Mouse (Mus musculus) kidney, adult 2 months (tissue): ENCODE results near the gene Ctrc.

Experiments
- CTCF ChIP-seq: fragments of 200-500 bp; conservative IDR thresholded peaks from 2 replicates; pipeline ENCODE4 v1.5.1; 2011; ENCODE audit warnings: low read depth, mild to moderate bottlenecking, control low read depth, low read length, moderate library complexity, mixed read lengths; ENCODE audit not compliant: insufficient read depth, insufficient read length
- POLR2A ChIP-seq: fragments of 200-500 bp; IDR thresholded peaks from one replicate; pipeline ENCODE4 v1.6.1; 2011; ENCODE audit warnings: low read depth, low read length, control low read depth

DNA sequence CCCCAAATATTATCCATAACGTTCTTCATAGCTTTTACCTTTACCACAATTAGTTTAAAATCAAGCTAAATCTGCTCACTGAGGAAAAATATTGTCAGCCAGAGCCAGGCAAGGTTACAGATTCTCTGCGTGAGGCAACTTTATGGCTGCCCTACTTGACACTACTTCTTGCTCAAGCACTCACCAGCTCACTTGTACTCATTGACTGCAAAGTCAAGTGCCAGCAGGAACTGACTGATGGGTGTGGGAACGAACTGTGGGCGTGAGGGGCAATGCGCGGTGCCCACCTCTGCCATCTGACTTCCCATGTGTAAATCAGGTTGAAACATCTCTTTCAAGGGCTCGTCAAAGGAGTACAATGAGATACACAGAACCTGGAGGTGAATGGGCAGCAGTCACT is 58.7 kb downstream of the Ctrc start:
- TF ChIP-seq POLR2A (no peak), CTCF (no peak)
